Mouse (Mus musculus) 3134 (cell line): ENCODE measurements around the gene Cntn5.

ENCODE experiments used
- DNase-seq: peaks from one replicate; pipeline ENCODE4 v3.0.0-alpha.2; 2011; ENCODE audit warnings: low spot score; ENCODE audit not compliant: insufficient read length; ENCODE audit errors: extremely low read depth

Gene Cntn5

GRCm38 (mm10) chr9:10448987-10449563 is 455.5 kb downstream of the Cntn5 start:
- DNase-seq = no peak

- DNase-seq = no peak
Observed at GRCm38 (mm10) chr9:10447220-10447837, 457.2 kb downstream of the Cntn5 start.

- no peak for DNase-seq
Observed at GRCm38 (mm10) chr9:10412075-10412474, 492.5 kb downstream of the Cntn5 start.

- no peak for DNase-seq
Observed at GRCm38 (mm10) chr9:10400099-10400498, 504.5 kb downstream of the Cntn5 start.

GRCm38 (mm10) chr9:10389863-10390262 is 514.7 kb downstream of the Cntn5 start:
- DNase-seq = no peak

- no peak for DNase-seq
Observed at GRCm38 (mm10) chr9:10384455-10384854, 520.1 kb downstream of the Cntn5 start.

- DNase-seq = no peak
Observed at GRCm38 (mm10) chr9:10383140-10383539, 521.4 kb downstream of the Cntn5 start.

- no peak for DNase-seq
Observed at GRCm38 (mm10) chr9:10381701-10382100, 522.9 kb downstream of the Cntn5 start.

- DNase-seq = no peak
Observed at GRCm38 (mm10) chr9:10376261-10376660, 528.3 kb downstream of the Cntn5 start.

- DNase-seq = no peak
Observed at GRCm38 (mm10) chr9:10368971-10369370, 535.6 kb downstream of the Cntn5 start.

GRCm38 (mm10) chr9:10368410-10368809 is 536.2 kb downstream of the Cntn5 start:
- DNase-seq = no peak

GRCm38 (mm10) chr9:10366246-10366955 is 538.2 kb downstream of the Cntn5 start:
- DNase-seq = no peak

- no peak for DNase-seq
Observed at GRCm38 (mm10) chr9:10350909-10351655, 553.5 kb downstream of the Cntn5 start.

- DNase-seq = no peak
Observed at GRCm38 (mm10) chr9:10348741-10349140, 555.8 kb downstream of the Cntn5 start.

- no peak for DNase-seq
Observed at GRCm38 (mm10) chr9:10348222-10348621, 556.4 kb downstream of the Cntn5 start.

- no peak for DNase-seq
Observed at GRCm38 (mm10) chr9:10340751-10341150, 563.8 kb downstream of the Cntn5 start.

- no peak for DNase-seq
Observed at GRCm38 (mm10) chr9:10339716-10340115, 564.9 kb downstream of the Cntn5 start.

- DNase-seq = no peak
Observed at GRCm38 (mm10) chr9:10324697-10325368, 579.7 kb downstream of the Cntn5 start.

GRCm38 (mm10) chr9:10269342-10269741 is 635.2 kb downstream of the Cntn5 start:
- no peak for DNase-seq

GRCm38 (mm10) chr9:10268836-10269235 is 635.7 kb downstream of the Cntn5 start:
- no peak for DNase-seq

GRCm38 (mm10) chr9:10265616-10266015 is 639.0 kb downstream of the Cntn5 start:
- no peak for DNase-seq
